Mouse (Mus musculus): ENCODE data around the gene Rangap1. TPM values are rescaled to one million over a fixed set of nuclear protein-coding genes. Genes with fewer than 3 reads are reported as not detected.
"Not testable (repeated sequence)": the region's sequence is repeated elsewhere in the genome, so short reads cannot be mapped to it uniquely, and the experiment has no call there.

Gene Rangap1
- total RNA-seq, 2 experiments from 2014 or later: 24.8 to 27.8 TPM

- intact Hi-C loops (cut with DNase I; ENCODE audit: low total_unique reads): no loop called here
- no peak for DNase-seq
Observed at GRCm38 (mm10) chr15:81749742-81750141, 4.4 kb upstream of the Rangap1 start.

GRCm38 (mm10) chr15:81745601-81746114 is 328 bp upstream of the Rangap1 start:
- intact Hi-C loops (cut with DNase I; ENCODE audit: low total_unique reads): no loop called here
- peak; percentile 61 for DNase-seq

- intact Hi-C loops (cut with DNase I; ENCODE audit: low total_unique reads): not testable (repeated sequence)
Observed at GRCm38 (mm10) chr15:81742368-81742767, 3.0 kb downstream of the Rangap1 start.

GRCm38 (mm10) chr15:81739924-81740323 is 5.4 kb downstream of the Rangap1 start:
- intact Hi-C loops (cut with DNase I; ENCODE audit: low total_unique reads): no loop called here
- DNase-seq: no peak

More at GRCm38 (mm10) chr15:81742368-81742767, 3.0 kb downstream of the Rangap1 start:
- DNase-seq: not testable (repeated sequence)

- intact Hi-C loops (cut with DNase I; ENCODE audit: low total_unique reads): no loop called here
- no peak for DNase-seq
Observed at GRCm38 (mm10) chr15:81739296-81739695, 6.0 kb downstream of the Rangap1 start.

GRCm38 (mm10) chr15:81735075-81735474 is 10.3 kb downstream of the Rangap1 start:
- intact Hi-C loops (cut with DNase I; ENCODE audit: low total_unique reads): no loop called here
- no peak for DNase-seq

- intact Hi-C loops (cut with DNase I; ENCODE audit: low total_unique reads): no loop called here
- DNase-seq: peak; percentile 98
Observed at GRCm38 (mm10) chr15:81729792-81730635, 15.3 kb downstream of the Rangap1 start.

- intact Hi-C loops (cut with DNase I; ENCODE audit: low total_unique reads): no loop called here
- peak; percentile 26 for DNase-seq
Observed at GRCm38 (mm10) chr15:81729241-81729791, 16.0 kb downstream of the Rangap1 start.

- no peak for DNase-seq
- intact Hi-C loops (cut with DNase I; ENCODE audit: low total_unique reads): no loop called here
Observed at GRCm38 (mm10) chr15:81725965-81726364, 19.4 kb downstream of the Rangap1 start.

- no peak for DNase-seq
- intact Hi-C loops (cut with DNase I; ENCODE audit: low total_unique reads): no loop called here
Observed at GRCm38 (mm10) chr15:81723653-81724052, 21.7 kb downstream of the Rangap1 start.

- intact Hi-C loops (cut with DNase I; ENCODE audit: low total_unique reads): no loop called here
- no peak for DNase-seq
Observed at GRCm38 (mm10) chr15:81722361-81722760, 23.0 kb downstream of the Rangap1 start.

- no peak for DNase-seq
- intact Hi-C loops (cut with DNase I; ENCODE audit: low total_unique reads): no loop called here
Observed at GRCm38 (mm10) chr15:81719139-81719531, 26.2 kb downstream of the Rangap1 start.

GRCm38 (mm10) chr15:81718336-81719138 is 26.8 kb downstream of the Rangap1 start:
- DNase-seq: no peak
- intact Hi-C loops (cut with DNase I; ENCODE audit: low total_unique reads): no loop called here

GRCm38 (mm10) chr15:81713742-81714141 is 31.6 kb downstream of the Rangap1 start:
- intact Hi-C loops (cut with DNase I; ENCODE audit: low total_unique reads): no loop called here
- no peak for DNase-seq

GRCm38 (mm10) chr15:81710801-81711200 is 34.5 kb downstream of the Rangap1 start:
- DNase-seq: no peak
- intact Hi-C loops (cut with DNase I; ENCODE audit: low total_unique reads): no loop called here

GRCm38 (mm10) chr15:81709686-81710085 is 35.6 kb downstream of the Rangap1 start:
- no peak for DNase-seq
- intact Hi-C loops (cut with DNase I; ENCODE audit: low total_unique reads): no loop called here

- intact Hi-C loops (cut with DNase I; ENCODE audit: low total_unique reads): no loop called here
- DNase-seq: no peak
Observed at GRCm38 (mm10) chr15:81708991-81709390, 36.3 kb downstream of the Rangap1 start.

GRCm38 (mm10) chr15:81703094-81703489 is 42.2 kb downstream of the Rangap1 start:
- intact Hi-C loops (cut with DNase I; ENCODE audit: low total_unique reads): no loop called here
- DNase-seq: no peak

- no peak for DNase-seq
- intact Hi-C loops (cut with DNase I; ENCODE audit: low total_unique reads): no loop called here
Observed at GRCm38 (mm10) chr15:81702306-81703093, 42.8 kb downstream of the Rangap1 start.
